Mouse (Mus musculus): ENCODE results near the gene Hsd3b2. TPM values are rescaled to one million over a fixed set of nuclear protein-coding genes. Genes with fewer than 3 reads are reported as not detected.
"Not testable (repeated sequence)": the region's sequence is repeated elsewhere in the genome, so short reads cannot be mapped to it uniquely, and the experiment has no call there.

Gene Hsd3b2
- polyA plus RNA-seq (2014; fragmentation: Nextera tagmentation; extraction: Ambion mirVana): not detected in 2 replicates

DNA sequence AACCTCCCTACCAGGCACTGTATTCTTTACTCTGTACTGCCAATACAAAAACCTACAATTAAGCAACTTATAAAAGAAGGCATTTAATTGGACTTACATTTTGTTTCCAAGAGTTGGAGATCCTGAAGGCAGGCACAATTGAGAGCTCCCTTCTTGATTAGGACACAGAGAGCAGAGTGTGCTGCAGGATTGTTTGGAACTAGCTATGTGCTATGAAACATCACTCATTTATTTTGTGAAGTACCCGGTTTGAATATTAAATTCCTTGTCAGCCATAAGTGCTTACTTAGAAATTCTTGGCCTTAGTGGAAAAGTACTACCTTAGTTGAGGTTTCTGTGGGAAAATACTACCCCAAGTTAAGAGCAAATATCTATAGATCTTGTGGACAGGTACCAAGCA is at the start of gene Hsd3b2:
Gene Hsd3b2 (minus strand): TSS at position 168 of the 400 bp plus-strand sequence.
- H3K36me3 ChIP-seq (ENCODE audit: control insufficient read depth, insufficient read depth, low read length): no peaks in the 10 kb centered on the region
- no peak within 1 kb of the TSS for H3K4me3 ChIP-seq (replicated peaks; ENCODE audit: low read depth, low read length)
- no peaks in the 10 kb centered on the region for H3K9me3 ChIP-seq (ENCODE audit: control insufficient read depth, low read length)
- H3K9ac ChIP-seq (replicated peaks; ENCODE audit: low read length): no peak within 1 kb of the TSS
- no peaks in the 10 kb centered on the region for H3K4me1 ChIP-seq (ENCODE audit: control insufficient read depth, insufficient read depth, low read length)
- WGBS: 90% methylated on average over 1 of the region's 1 CpGs
- no peak within 1 kb of the TSS for H3K27ac ChIP-seq (replicated peaks; ENCODE audit: low read depth, low read length)
- ATAC-seq (ENCODE audit: low FRiP score, low TSS enrichment): no peak
- H3K4me2 ChIP-seq (ENCODE audit: low read length): no peak within 1 kb of the TSS
- no peak for DNase-seq
- H3K27me3 ChIP-seq (ENCODE audit: control insufficient read depth, insufficient read depth, low read length): no peaks in the 10 kb centered on the region

- Histone ChIP-seq H3K36me3 (ENCODE audit: control insufficient read depth, insufficient read depth, low read length) (no peaks in the 10 kb centered on the region), H3K27ac (replicated peaks; ENCODE audit: low read depth, low read length) (no peak overlapping the region), H3K4me3 (replicated peaks; ENCODE audit: low read depth, low read length) (no peak overlapping the region), H3K9me3 (ENCODE audit: control insufficient read depth, low read length) (no peaks in the 10 kb centered on the region), H3K27me3 (ENCODE audit: control insufficient read depth, insufficient read depth, low read length) (no peaks in the 10 kb centered on the region), H3K4me2 (ENCODE audit: low read length) (no peak overlapping the region), H3K9ac (replicated peaks; ENCODE audit: low read length) (no peak overlapping the region), H3K4me1 (ENCODE audit: control insufficient read depth, insufficient read depth, low read length) (no peaks in the 10 kb centered on the region)
- ATAC-seq (ENCODE audit: low FRiP score, low TSS enrichment) (no peak), DNase-seq (no peak)
These were observed 39.8 kb upstream of the Hsd3b2 start for GRCm38 (mm10) chr3:98764155-98764554.

DNA sequence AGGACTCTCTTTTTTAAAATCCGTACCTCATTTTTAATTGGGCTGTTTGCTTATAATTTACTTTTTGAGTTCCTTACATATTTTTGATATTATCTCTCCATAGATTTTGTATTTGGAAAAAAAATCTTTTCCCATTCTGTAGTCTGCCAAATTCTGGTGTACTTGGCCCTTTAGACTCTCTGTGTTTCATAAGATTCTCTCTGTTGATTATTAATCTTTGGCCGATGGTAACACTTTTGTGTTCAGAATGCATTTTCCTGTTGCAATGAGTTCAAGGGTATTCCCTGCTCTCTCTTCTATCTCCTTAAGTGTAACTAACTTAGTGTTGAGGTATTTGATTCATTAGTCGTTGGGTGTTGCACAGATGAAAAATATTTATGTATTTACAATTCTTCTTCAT is 32.5 kb upstream of the Hsd3b2 start:
- H3K4me2 ChIP-seq (ENCODE audit: low read length): no peak overlapping the region
- H3K4me3 ChIP-seq (replicated peaks; ENCODE audit: low read depth, low read length): no peak overlapping the region
- DNase-seq (no peak), ATAC-seq (ENCODE audit: low FRiP score, low TSS enrichment) (no peak)
- H3K9ac ChIP-seq (replicated peaks; ENCODE audit: low read length): no peak overlapping the region
- WGBS: 90% methylated on average over 3 of the region's 3 CpGs
- H3K27ac ChIP-seq (replicated peaks; ENCODE audit: low read depth, low read length): no peak overlapping the region
- H3K27me3 ChIP-seq (ENCODE audit: control insufficient read depth, insufficient read depth, low read length): no peaks in the 10 kb centered on the region
- H3K9me3 ChIP-seq (ENCODE audit: control insufficient read depth, low read length): no peaks in the 10 kb centered on the region
- no peaks in the 10 kb centered on the region for H3K36me3 ChIP-seq (ENCODE audit: control insufficient read depth, insufficient read depth, low read length)
- H3K4me1 ChIP-seq (ENCODE audit: control insufficient read depth, insufficient read depth, low read length): no peaks in the 10 kb centered on the region

DNA sequence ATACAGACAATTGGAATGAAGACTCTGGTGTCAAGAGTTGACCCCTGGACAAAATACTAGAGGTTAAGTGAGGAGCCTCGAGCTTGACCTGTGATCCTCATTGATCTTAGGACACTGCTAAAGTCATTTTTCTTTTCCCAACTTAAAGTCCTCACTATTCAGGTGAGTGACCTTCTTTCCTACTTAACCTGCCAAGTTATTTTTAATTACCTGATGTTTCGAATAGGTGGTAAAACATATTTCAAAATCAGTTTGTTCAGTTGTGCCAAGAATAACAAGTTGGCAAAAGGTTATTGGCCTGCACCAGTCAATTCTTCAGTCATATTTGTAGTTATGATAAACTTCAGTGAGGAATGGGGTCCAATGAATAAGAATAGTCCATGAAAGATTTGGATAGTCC is 27.8 kb upstream of the Hsd3b2 start:
- WGBS: 76% methylated on average over 2 of the region's 2 CpGs
- ATAC-seq (ENCODE audit: low FRiP score, low TSS enrichment) (no peak), DNase-seq (no peak)
- H3K9me3 ChIP-seq (ENCODE audit: control insufficient read depth, low read length): no peaks in the 10 kb centered on the region
- no peak overlapping the region for H3K27ac ChIP-seq (replicated peaks; ENCODE audit: low read depth, low read length)
- H3K9ac ChIP-seq (replicated peaks; ENCODE audit: low read length): no peak overlapping the region
- no peaks in the 10 kb centered on the region for H3K4me1 ChIP-seq (ENCODE audit: control insufficient read depth, insufficient read depth, low read length)
- no peaks in the 10 kb centered on the region for H3K36me3 ChIP-seq (ENCODE audit: control insufficient read depth, insufficient read depth, low read length)
- no peak overlapping the region for H3K4me2 ChIP-seq (ENCODE audit: low read length)
- H3K27me3 ChIP-seq (ENCODE audit: control insufficient read depth, insufficient read depth, low read length): no peaks in the 10 kb centered on the region
- H3K4me3 ChIP-seq (replicated peaks; ENCODE audit: low read depth, low read length): no peak overlapping the region

DNA sequence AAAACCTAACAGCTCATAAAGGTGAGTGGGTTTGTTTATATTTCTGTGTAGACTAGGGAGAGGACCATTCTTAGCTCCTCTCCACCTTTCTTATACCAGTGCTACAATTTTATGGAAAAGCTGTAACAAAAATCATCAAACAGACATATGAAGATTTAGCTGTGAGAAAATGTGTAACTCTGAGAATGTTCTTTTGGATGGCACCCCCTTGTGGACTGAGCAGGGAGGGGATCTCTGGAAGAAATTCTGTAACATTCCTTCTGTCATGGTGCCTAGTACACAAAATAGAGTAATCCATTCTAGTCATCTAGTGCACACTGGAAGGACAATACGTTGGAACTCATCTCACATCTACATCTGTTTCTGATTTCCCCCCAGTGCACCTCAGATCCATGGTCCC is 16.7 kb upstream of the Hsd3b2 start:
- H3K36me3 ChIP-seq (ENCODE audit: control insufficient read depth, insufficient read depth, low read length); DNase-seq; H3K27me3 ChIP-seq (ENCODE audit: control insufficient read depth, insufficient read depth, low read length); H3K9me3 ChIP-seq (ENCODE audit: control insufficient read depth, low read length); H3K4me2 ChIP-seq (ENCODE audit: low read length); ATAC-seq (ENCODE audit: low FRiP score, low TSS enrichment); H3K4me3 ChIP-seq (replicated peaks; ENCODE audit: low read depth, low read length); H3K4me1 ChIP-seq (ENCODE audit: control insufficient read depth, insufficient read depth, low read length); H3K9ac ChIP-seq (replicated peaks; ENCODE audit: low read length); H3K27ac ChIP-seq (replicated peaks; ENCODE audit: low read depth, low read length): not testable (repeated sequence)
- 78% methylated on average over 1 of the region's 1 CpGs for WGBS

DNA sequence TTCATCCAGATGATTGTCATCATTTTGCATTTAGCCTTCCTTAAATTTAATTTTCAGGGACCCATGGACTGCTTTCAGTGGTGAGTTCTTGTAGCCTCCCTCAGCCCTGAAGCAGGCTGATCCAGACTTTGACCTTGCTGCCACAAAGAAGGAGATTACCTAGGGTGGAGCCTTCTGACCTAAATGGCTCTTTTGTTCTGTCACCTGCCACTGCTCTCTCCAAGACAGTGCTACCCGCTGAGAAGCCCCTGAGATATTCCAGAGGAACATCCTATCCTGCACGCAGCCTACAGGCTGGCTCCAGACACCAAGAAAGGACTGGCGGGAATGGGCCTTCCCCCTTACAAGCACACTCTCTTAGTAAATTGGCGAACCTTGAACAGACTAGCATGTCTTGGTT is 10.0 kb upstream of the Hsd3b2 start:
- no peaks in the 10 kb centered on the region for H3K4me1 ChIP-seq (ENCODE audit: control insufficient read depth, insufficient read depth, low read length)
- 37% methylated on average over 4 of the region's 4 CpGs for WGBS

GRCm38 (mm10) chr3:98733724-98734123 is 9.4 kb upstream of the Hsd3b2 start:
- Histone ChIP-seq H3K9me3 (ENCODE audit: control insufficient read depth, low read length) (no peaks in the 10 kb centered on the region), H3K27ac (replicated peaks; ENCODE audit: low read depth, low read length) (no peak overlapping the region)
- DNase-seq: no peak

More for the DNA sequence above, 10.0 kb upstream of the Hsd3b2 start:
- Histone ChIP-seq H3K4me3 (replicated peaks; ENCODE audit: low read depth, low read length) (no peak overlapping the region), H3K4me2 (ENCODE audit: low read length) (no peak overlapping the region), H3K9me3 (ENCODE audit: control insufficient read depth, low read length) (no peaks in the 10 kb centered on the region), H3K27ac (replicated peaks; ENCODE audit: low read depth, low read length) (no peak overlapping the region), H3K27me3 (ENCODE audit: control insufficient read depth, insufficient read depth, low read length) (no peaks in the 10 kb centered on the region), H3K36me3 (ENCODE audit: control insufficient read depth, insufficient read depth, low read length) (no peaks in the 10 kb centered on the region), H3K9ac (replicated peaks; ENCODE audit: low read length) (no peak overlapping the region)
- ATAC-seq (ENCODE audit: low FRiP score, low TSS enrichment) (no peak), DNase-seq (no peak)

GRCm38 (mm10) chr3:98726281-98726680 is 1.9 kb upstream of the Hsd3b2 start:
- Histone ChIP-seq H3K27ac (replicated peaks; ENCODE audit: low read depth, low read length) (no peak overlapping the region), H3K9me3 (ENCODE audit: control insufficient read depth, low read length) (no peaks in the 10 kb centered on the region), H3K36me3 (ENCODE audit: control insufficient read depth, insufficient read depth, low read length) (no peaks in the 10 kb centered on the region), H3K4me1 (ENCODE audit: control insufficient read depth, insufficient read depth, low read length) (no peaks in the 10 kb centered on the region), H3K9ac (replicated peaks; ENCODE audit: low read length) (no peak overlapping the region), H3K4me3 (replicated peaks; ENCODE audit: low read depth, low read length) (no peak overlapping the region), H3K4me2 (ENCODE audit: low read length) (no peak overlapping the region), H3K27me3 (ENCODE audit: control insufficient read depth, insufficient read depth, low read length) (no peaks in the 10 kb centered on the region)
- DNase-seq (no peak), ATAC-seq (ENCODE audit: low FRiP score, low TSS enrichment) (no peak)
- 82% methylated on average over 2 of the region's 2 CpGs for WGBS

More at GRCm38 (mm10) chr3:98733724-98734123, 9.4 kb upstream of the Hsd3b2 start:
- Histone ChIP-seq H3K4me1 (ENCODE audit: control insufficient read depth, insufficient read depth, low read length) (no peaks in the 10 kb centered on the region), H3K36me3 (ENCODE audit: control insufficient read depth, insufficient read depth, low read length) (no peaks in the 10 kb centered on the region), H3K4me2 (ENCODE audit: low read length) (no peak overlapping the region), H3K4me3 (replicated peaks; ENCODE audit: low read depth, low read length) (no peak overlapping the region), H3K27me3 (ENCODE audit: control insufficient read depth, insufficient read depth, low read length) (no peaks in the 10 kb centered on the region), H3K9ac (replicated peaks; ENCODE audit: low read length) (no peak overlapping the region)
- 82% methylated on average over 2 of the region's 2 CpGs for WGBS
- ATAC-seq (ENCODE audit: low FRiP score, low TSS enrichment): no peak

DNA sequence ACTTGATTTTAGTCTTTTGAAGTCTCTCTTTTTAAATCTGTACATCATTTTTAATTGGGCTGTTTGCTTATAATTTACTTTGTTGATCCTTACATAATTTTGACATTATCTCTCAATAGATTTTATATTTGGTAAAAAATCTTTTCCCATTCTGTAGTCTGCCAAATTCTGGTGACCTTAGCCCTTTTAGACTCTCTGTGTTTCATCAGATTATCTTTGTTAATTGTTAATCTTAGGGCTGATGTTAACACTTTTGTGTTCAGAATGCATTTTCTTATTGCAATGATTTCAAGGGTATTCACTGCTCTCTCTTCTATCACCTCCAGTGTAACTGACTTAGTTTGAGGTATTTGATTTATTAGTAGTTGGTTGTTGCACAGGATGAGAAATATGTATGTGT is 3.6 kb downstream of the Hsd3b2 start:
- H3K36me3 ChIP-seq (ENCODE audit: control insufficient read depth, insufficient read depth, low read length): no peaks in the 10 kb centered on the region
- no peaks in the 10 kb centered on the region for H3K4me1 ChIP-seq (ENCODE audit: control insufficient read depth, insufficient read depth, low read length)
- no peak overlapping the region for H3K4me2 ChIP-seq (ENCODE audit: low read length)
- no peak overlapping the region for H3K9ac ChIP-seq (replicated peaks; ENCODE audit: low read length)
- DNase-seq (no peak), ATAC-seq (ENCODE audit: low FRiP score, low TSS enrichment) (no peak)
- no peaks in the 10 kb centered on the region for H3K9me3 ChIP-seq (ENCODE audit: control insufficient read depth, low read length)
- H3K4me3 ChIP-seq (replicated peaks; ENCODE audit: low read depth, low read length): no peak overlapping the region
- H3K27ac ChIP-seq (replicated peaks; ENCODE audit: low read depth, low read length): no peak overlapping the region
- no peaks in the 10 kb centered on the region for H3K27me3 ChIP-seq (ENCODE audit: control insufficient read depth, insufficient read depth, low read length)
